ENCODE assay signal across 23 mouse cellular contexts in the genomic region with DNA sequence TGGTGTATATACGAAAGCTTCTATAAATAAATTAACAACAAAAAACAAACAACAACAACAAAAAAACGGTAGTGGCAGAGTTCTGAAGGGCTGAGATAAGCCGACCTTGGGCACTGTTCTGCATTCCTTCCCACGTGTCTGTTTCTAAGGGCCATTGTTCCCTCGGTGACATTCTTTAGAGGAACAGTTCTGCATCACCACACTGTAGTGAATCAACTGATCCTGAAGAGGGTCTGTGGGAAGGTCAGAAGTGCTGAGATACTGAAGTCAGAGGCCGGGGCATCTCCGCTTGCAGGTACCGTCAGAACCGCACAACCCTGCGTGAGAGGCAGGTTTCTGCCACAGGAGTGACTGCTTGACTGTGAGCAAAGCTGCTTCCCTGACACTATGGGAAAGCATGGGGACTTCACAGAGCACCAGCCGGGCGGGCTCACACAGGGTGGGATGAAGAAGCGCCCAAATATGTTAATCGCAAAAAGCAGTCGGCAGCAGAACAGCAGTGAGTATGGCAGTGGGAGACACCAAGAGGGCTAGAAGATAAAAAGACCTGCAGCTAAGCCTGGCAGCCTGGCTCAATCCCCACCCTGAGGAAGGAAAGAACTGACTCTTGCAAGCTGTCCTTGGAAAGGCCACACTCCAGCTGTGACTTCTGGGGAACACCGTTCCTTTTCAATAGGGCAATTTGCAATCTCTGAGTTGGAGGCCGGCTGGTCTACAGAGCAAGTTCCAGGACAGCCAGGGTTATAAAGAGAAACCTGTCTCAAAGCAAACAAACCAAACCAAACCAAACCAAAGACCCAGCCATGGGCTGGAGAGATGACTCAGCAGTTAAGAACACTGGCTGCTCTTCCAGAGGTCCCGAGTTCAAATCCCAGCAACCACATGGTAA. TPM values are rescaled to one million over a fixed set of nuclear protein-coding genes. Genes with fewer than 3 reads are reported as not detected.
DNase-seq lines count a peak whose midpoint lies in the region; ATAC-seq lines count a peak whose summit lies in the region.
"Had no signal": no experiment of that assay in that cellular context is flagged by ENCODE, and none has a peak within 500 bp of the region (broad histone marks: within the 10 kb centered on the region; RNA-seq: fewer than 3 reads in every experiment).

No protein-coding gene starts in this region.

- no peak overlapping the region for H3K4me3 ChIP-seq in heart, embryonic 15.5 days
- 0 out of 2 replicates have a peak overlapping the region, but pooled peaks have one; percentile 0 for H3K4me3 ChIP-seq in midbrain, embryonic 10.5 days
- no peak overlapping the region for H3K4me3 ChIP-seq in midbrain, embryonic 15.5 days
- H3K4me3 ChIP-seq: embryonic facial prominence, embryonic 12.5 days; forebrain, embryonic 12.5 days; hindbrain, embryonic 12.5 days; megakaryocyte, embryonic 14.5 days; neural tube, embryonic 12.5 days had no signal

- no peak for ATAC-seq in heart, embryonic 15.5 days (replicated peaks; ENCODE audit: insufficient number of reproducible peaks, insufficient read depth, low FRiP score, low read depth)
- ATAC-seq in midbrain, embryonic 15.5 days (replicated peaks): no peak
- ATAC-seq in inflammation-experienced regulatory T-cells, adult 6 months: no peak

- peak overlapping the region; percentile 1; the same call in 1 of the 2 replicates for H3K27ac ChIP-seq in heart, embryonic 15.5 days
- peak overlapping the region; percentile 46; the same call in 1 of the 2 replicates for H3K27ac ChIP-seq in midbrain, embryonic 10.5 days (replicated peaks)
- H3K27ac ChIP-seq in midbrain, embryonic 15.5 days: no peak overlapping the region
- H3K27ac ChIP-seq: embryonic facial prominence, embryonic 12.5 days; forebrain, embryonic 12.5 days; hindbrain, embryonic 12.5 days; neural tube, embryonic 12.5 days had no signal

- no peaks in the 10 kb centered on the region for H3K9me3 ChIP-seq in heart, embryonic 15.5 days (replicated peaks)
- H3K9me3 ChIP-seq in midbrain, embryonic 10.5 days (replicated peaks): 0 out of 2 replicates have a peak, but pooled peaks cover 4% of the 10 kb centered on the region
- no peaks in the 10 kb centered on the region for H3K9me3 ChIP-seq in midbrain, embryonic 15.5 days
- H3K9me3 ChIP-seq: embryonic facial prominence, embryonic 12.5 days; hindbrain, embryonic 12.5 days; neural tube, embryonic 12.5 days had no signal

- no peaks in the 10 kb centered on the region for H3K36me3 ChIP-seq in heart, embryonic 15.5 days
- H3K36me3 ChIP-seq in midbrain, embryonic 10.5 days: no peaks in the 10 kb centered on the region
- H3K36me3 ChIP-seq in midbrain, embryonic 15.5 days (replicated peaks): no peaks in the 10 kb centered on the region
- H3K36me3 ChIP-seq: embryonic facial prominence, embryonic 12.5 days; forebrain, embryonic 12.5 days; G1E; hindbrain, embryonic 12.5 days; neural tube, embryonic 12.5 days had no signal

- intact Hi-C loops in heart, postnatal 14 days (cut with DNase I): no loop called here

- 39% methylated on average over 18 of the region's 18 CpGs for WGBS in heart, embryonic 15.5 days
- 41% methylated on average over 18 of the region's 18 CpGs for WGBS in midbrain, embryonic 10.5 days
- 33% methylated on average over 18 of the region's 18 CpGs for WGBS in midbrain, embryonic 15.5 days

- peak; percentile 64 for DNase-seq in adrenal gland, adult 2 months
- DNase-seq in adrenal gland, postnatal 25 days: no peak
- no peak for DNase-seq in heart, postnatal 14 days
- DNase-seq in midbrain, embryonic 10.5 days (ENCODE audit: low spot score): no peak
- peak; percentile 75 for DNase-seq in ZHBTc4 (ENCODE audit: low read depth, low spot score)
- DNase-seq: cerebellum, adult 2 months; cerebellum, postnatal 25 days; kidney, postnatal 25 days; layer of hippocampus, postnatal 36 days; lung, adult 18-20 months; midbrain, embryonic 14.5 days; right cerebral cortex, postnatal 14 days; thymus, adult 2 months; thymus, postnatal 4 days had no signal

- peaks cover 16% of the 10 kb centered on the region for H3K4me1 ChIP-seq in heart, embryonic 15.5 days (replicated peaks)
- peaks cover 13% of the 10 kb centered on the region for H3K4me1 ChIP-seq in midbrain, embryonic 10.5 days
- H3K4me1 ChIP-seq in midbrain, embryonic 15.5 days: no peaks in the 10 kb centered on the region
- H3K4me1 ChIP-seq: embryonic facial prominence, embryonic 12.5 days; forebrain, embryonic 12.5 days; hindbrain, embryonic 12.5 days; neural tube, embryonic 12.5 days had no signal

- H3K4me2 ChIP-seq in heart, embryonic 15.5 days: no peak overlapping the region
- no peak overlapping the region for H3K4me2 ChIP-seq in midbrain, embryonic 15.5 days
- H3K4me2 ChIP-seq: embryonic facial prominence, embryonic 12.5 days; forebrain, embryonic 12.5 days; hindbrain, embryonic 12.5 days; neural tube, embryonic 12.5 days had no signal

- H3K27me3 ChIP-seq in heart, embryonic 15.5 days: no peaks in the 10 kb centered on the region
- H3K27me3 ChIP-seq in midbrain, embryonic 10.5 days (ENCODE audit: low read depth, poor library complexity, severe bottlenecking): no peaks in the 10 kb centered on the region
- no peaks in the 10 kb centered on the region for H3K27me3 ChIP-seq in midbrain, embryonic 15.5 days (replicated peaks)
- H3K27me3 ChIP-seq: embryonic facial prominence, embryonic 12.5 days; forebrain, embryonic 12.5 days; hindbrain, embryonic 12.5 days; neural tube, embryonic 12.5 days had no signal

- no peak overlapping the region for H3K9ac ChIP-seq in heart, embryonic 15.5 days
- no peak overlapping the region for H3K9ac ChIP-seq in midbrain, embryonic 15.5 days
- H3K9ac ChIP-seq: embryonic facial prominence, embryonic 12.5 days; forebrain, embryonic 12.5 days; hindbrain, embryonic 12.5 days; neural tube, embryonic 12.5 days had no signal

RNA-seq across cellular contexts. Expression of gene Vsig10, which starts 14.9 kb away (rescaled TPM):
- total RNA-seq in adrenal gland, adult 2 months (2021): 10 to 100 TPM in 1 of 2 experiments, 1 to 10 TPM in 1; 8.9 to 28.6 TPM
- 38.0 and 44.1 TPM in 2 replicates for polyA plus RNA-seq in adrenal gland, adult 2 months (2012; rRNA removed)
- total RNA-seq in adrenal gland, postnatal 25 days (2021): 18.2 and 34.2 TPM in 2 replicates
- 6.7 and 8.4 TPM in 2 replicates for polyA plus RNA-seq in heart, embryonic 15.5 days (2015; fragmentation: Nextera tagmentation; extraction: Ambion mirVana)
- total RNA-seq in heart, postnatal 14 days (2021): 10 to 100 TPM; 12.1 to 16.2 TPM
- polyA plus RNA-seq in midbrain, embryonic 10.5 days (2016; fragmentation: Nextera tagmentation; extraction: Ambion mirVana): 2.7 and 4.0 TPM in 2 replicates
- 1.0 and 2.1 TPM in 2 replicates for polyA plus RNA-seq in midbrain, embryonic 15.5 days (2015; fragmentation: Nextera tagmentation; extraction: Ambion mirVana)
- polyA plus RNA-seq in inflammation-experienced regulatory T-cells, adult 6 months (2017; shearing (Covaris generic)): 1 to 10 TPM; 4.1 to 7.8 (median 5.7) TPM

RNA-seq across cellular contexts. Expression of gene Pebp1, which starts 16.5 kb away (rescaled TPM):
- total RNA-seq in adrenal gland, adult 2 months (2021): 1,000 to 10,000 TPM; 1,220 to 1,287 TPM
- polyA plus RNA-seq in adrenal gland, adult 2 months (2012; rRNA removed): 2,538 and 3,200 TPM in 2 replicates
- total RNA-seq in adrenal gland, postnatal 25 days (2021): 1,140 and 1,281 TPM in 2 replicates
- polyA plus RNA-seq in heart, embryonic 15.5 days (2015; fragmentation: Nextera tagmentation; extraction: Ambion mirVana): 543 and 632 TPM in 2 replicates
- total RNA-seq in heart, postnatal 14 days (2021): 100 to 1,000 TPM; 399 to 443 TPM
- polyA plus RNA-seq in midbrain, embryonic 10.5 days (2016; fragmentation: Nextera tagmentation; extraction: Ambion mirVana): 946 and 962 TPM in 2 replicates
- 1,104 and 1,156 TPM in 2 replicates for polyA plus RNA-seq in midbrain, embryonic 15.5 days (2015; fragmentation: Nextera tagmentation; extraction: Ambion mirVana)
- polyA plus RNA-seq in inflammation-experienced regulatory T-cells, adult 6 months (2017; shearing (Covaris generic)): 100 to 1,000 TPM; 125 to 143 (median 133) TPM

RNA-seq across cellular contexts. Expression of gene Wsb2, which starts 53.2 kb away (rescaled TPM):
- 100 to 1,000 TPM; 149 to 153 TPM for total RNA-seq in adrenal gland, adult 2 months (2021)
- 179 and 211 TPM in 2 replicates for polyA plus RNA-seq in adrenal gland, adult 2 months (2012; rRNA removed)
- total RNA-seq in adrenal gland, postnatal 25 days (2021): 124 and 135 TPM in 2 replicates
- 77.0 and 86.7 TPM in 2 replicates for polyA plus RNA-seq in heart, embryonic 15.5 days (2015; fragmentation: Nextera tagmentation; extraction: Ambion mirVana)
- total RNA-seq in heart, postnatal 14 days (2021): 100 to 1,000 TPM in 1 of 2 experiments, 10 to 100 TPM in 1; 96.8 to 103 TPM
- polyA plus RNA-seq in midbrain, embryonic 10.5 days (2016; fragmentation: Nextera tagmentation; extraction: Ambion mirVana): 48.4 and 61.6 TPM in 2 replicates
- polyA plus RNA-seq in midbrain, embryonic 15.5 days (2015; fragmentation: Nextera tagmentation; extraction: Ambion mirVana): 290 and 311 TPM in 2 replicates
- polyA plus RNA-seq in inflammation-experienced regulatory T-cells, adult 6 months (2017; shearing (Covaris generic)): 10 to 100 TPM in 2 of 3 experiments, 1 to 10 TPM in 1; 9.8 to 11.3 (median 11.1) TPM

Comparison
In these comparisons a context has a peak if more than half of its experiments do, and no peak if none do; other contexts are left out.
1. DNase-seq: peak in adrenal gland, adult 2 months (single experiment) and ZHBTc4 (single experiment); none in adrenal gland, postnatal 25 days (single experiment), heart, postnatal 14 days (0 of 2) and midbrain, embryonic 10.5 days (single experiment).